Mouse (Mus musculus) thymus, postnatal 10 days (tissue): Measurements from ENCODE around the gene BC005561.
A peak's percentile ranks its signal among the peaks of the same experiment; 100 is the strongest.
"Not testable (repeated sequence)": the region's sequence is repeated elsewhere in the genome, so short reads cannot be mapped to it uniquely, and the experiment has no call there.

Experiments
- DNase-seq, 2 experiments: peaks; one replicate each; pipeline ENCODE4 v3.0.0; 2021; ENCODE audit warnings: low spot score in 2 of 2

Gene BC005561

GRCm38 (mm10) chr5:104508195-104508891 is at the start of gene BC005561:
BC005561 (plus strand) TSS chr5:104508352.
- peak; percentile 64 to 73 for DNase-seq

GRCm38 (mm10) chr5:104458832-104459705 is 49.1 kb upstream of the BC005561 start, which contains the start of gene Pkd2:
Pkd2 (plus strand) TSS chr5:104459450.
- DNase-seq = no peak

- no peak for DNase-seq
These were observed 48.3 kb upstream of the BC005561 start for GRCm38 (mm10) chr5:104459706-104460455.

- no peak for DNase-seq
These were observed 47.7 kb upstream of the BC005561 start for GRCm38 (mm10) chr5:104460456-104460838.

GRCm38 (mm10) chr5:104460856-104461255 is 47.3 kb upstream of the BC005561 start:
- no peak for DNase-seq

GRCm38 (mm10) chr5:104465279-104465678 is 42.9 kb upstream of the BC005561 start:
- DNase-seq = no peak

- no peak for DNase-seq
These were observed 42.4 kb upstream of the BC005561 start for GRCm38 (mm10) chr5:104465731-104466130.

GRCm38 (mm10) chr5:104466816-104467215 is 41.3 kb upstream of the BC005561 start:
- DNase-seq = no peak

GRCm38 (mm10) chr5:104468586-104468985 is 39.6 kb upstream of the BC005561 start:
- no peak for DNase-seq

GRCm38 (mm10) chr5:104470981-104471391 is 37.2 kb upstream of the BC005561 start:
- no peak for DNase-seq

GRCm38 (mm10) chr5:104472371-104472770 is 35.8 kb upstream of the BC005561 start:
- DNase-seq = peak in 1 of 2 experiments; percentile 7

- DNase-seq = no peak
These were observed 27.8 kb upstream of the BC005561 start for GRCm38 (mm10) chr5:104480367-104480766.

- no peak for DNase-seq
These were observed 25.3 kb upstream of the BC005561 start for GRCm38 (mm10) chr5:104482856-104483255.

- DNase-seq = no peak
These were observed 16.6 kb upstream of the BC005561 start for GRCm38 (mm10) chr5:104491561-104491960.

GRCm38 (mm10) chr5:104504883-104505282 is 3.3 kb upstream of the BC005561 start:
- no peak for DNase-seq

- no peak for DNase-seq
These were observed 340 bp upstream of the BC005561 start for GRCm38 (mm10) chr5:104507829-104508194.

- no peak for DNase-seq
These were observed 3.1 kb downstream of the BC005561 start for GRCm38 (mm10) chr5:104511211-104511610.

- DNase-seq = no peak
These were observed 30.5 kb downstream of the BC005561 start for GRCm38 (mm10) chr5:104538612-104539011.

- DNase-seq = no peak
These were observed 31.2 kb downstream of the BC005561 start for GRCm38 (mm10) chr5:104539331-104539730.

GRCm38 (mm10) chr5:104568079-104568478 is 59.9 kb downstream of the BC005561 start:
- DNase-seq = not testable (repeated sequence)

- DNase-seq = no peak
These were observed 62.6 kb downstream of the BC005561 start for GRCm38 (mm10) chr5:104570766-104571165.

GRCm38 (mm10) chr5:104571282-104571921 is 63.2 kb downstream of the BC005561 start:
- DNase-seq = peak; percentile 78 to 87
